Mouse (Mus musculus): Measurements from ENCODE around the gene Chrne. TPM values are rescaled to one million over a fixed set of nuclear protein-coding genes. Genes with fewer than 3 reads are reported as not detected.

The Chrne gene
- total RNA-seq (2021) = under 1 TPM in 1 of 2 experiments, not detected in 1; 0.63 TPM
- long read RNA-seq, experiment 1 = 0 reads
- long read RNA-seq, experiment 2 = 0 reads

DNA sequence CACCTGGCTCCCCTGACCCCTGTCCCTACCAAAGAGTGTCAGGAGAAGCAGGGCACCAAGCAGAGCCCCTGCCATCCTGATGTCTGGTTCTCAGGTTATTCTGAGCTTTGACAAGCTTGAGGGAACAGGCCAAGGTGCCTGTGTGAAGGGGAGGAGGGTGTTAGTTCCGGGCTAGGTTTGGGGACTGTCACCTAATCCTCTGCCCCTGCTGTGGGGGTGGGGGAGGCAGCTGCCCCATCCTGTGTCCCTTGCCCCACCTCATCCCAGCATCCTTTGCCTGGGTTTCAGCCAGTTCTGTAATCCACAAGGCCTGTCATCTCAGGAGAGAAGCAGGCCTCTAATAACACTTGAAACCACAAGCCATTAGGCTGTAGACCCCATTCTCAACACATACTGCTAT, at the start of gene Chrne:
TSS of gene Chrne (minus strand) at position 116 of the 400 bp plus-strand sequence.
- no peak for DNase-seq (ENCODE audit: low spot score in 2 of 2)

DNA sequence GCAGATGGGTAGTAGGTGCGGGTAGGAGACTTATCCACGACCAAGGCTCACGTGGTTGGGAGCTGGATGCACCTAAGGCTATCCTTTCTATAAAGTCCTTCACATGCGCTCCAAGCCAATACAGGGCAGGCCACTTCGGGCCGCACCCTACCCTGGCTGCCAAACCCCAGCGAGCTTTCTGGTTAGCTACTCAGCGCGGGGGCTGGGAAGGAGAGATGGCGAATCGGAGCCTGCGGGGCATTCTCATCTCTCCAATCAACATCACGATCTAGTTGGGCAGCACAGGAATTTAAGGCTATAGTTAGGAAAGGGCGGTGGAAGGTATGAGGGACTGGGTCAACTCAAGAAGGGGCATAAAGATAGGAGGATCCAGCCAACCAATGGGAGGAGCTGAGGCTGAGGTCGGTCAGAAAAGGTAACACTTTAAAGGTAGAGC, 49.3 kb upstream of the Chrne start:
- peak; percentile 65 to 84 for DNase-seq (ENCODE audit: low spot score in 2 of 2)

DNA sequence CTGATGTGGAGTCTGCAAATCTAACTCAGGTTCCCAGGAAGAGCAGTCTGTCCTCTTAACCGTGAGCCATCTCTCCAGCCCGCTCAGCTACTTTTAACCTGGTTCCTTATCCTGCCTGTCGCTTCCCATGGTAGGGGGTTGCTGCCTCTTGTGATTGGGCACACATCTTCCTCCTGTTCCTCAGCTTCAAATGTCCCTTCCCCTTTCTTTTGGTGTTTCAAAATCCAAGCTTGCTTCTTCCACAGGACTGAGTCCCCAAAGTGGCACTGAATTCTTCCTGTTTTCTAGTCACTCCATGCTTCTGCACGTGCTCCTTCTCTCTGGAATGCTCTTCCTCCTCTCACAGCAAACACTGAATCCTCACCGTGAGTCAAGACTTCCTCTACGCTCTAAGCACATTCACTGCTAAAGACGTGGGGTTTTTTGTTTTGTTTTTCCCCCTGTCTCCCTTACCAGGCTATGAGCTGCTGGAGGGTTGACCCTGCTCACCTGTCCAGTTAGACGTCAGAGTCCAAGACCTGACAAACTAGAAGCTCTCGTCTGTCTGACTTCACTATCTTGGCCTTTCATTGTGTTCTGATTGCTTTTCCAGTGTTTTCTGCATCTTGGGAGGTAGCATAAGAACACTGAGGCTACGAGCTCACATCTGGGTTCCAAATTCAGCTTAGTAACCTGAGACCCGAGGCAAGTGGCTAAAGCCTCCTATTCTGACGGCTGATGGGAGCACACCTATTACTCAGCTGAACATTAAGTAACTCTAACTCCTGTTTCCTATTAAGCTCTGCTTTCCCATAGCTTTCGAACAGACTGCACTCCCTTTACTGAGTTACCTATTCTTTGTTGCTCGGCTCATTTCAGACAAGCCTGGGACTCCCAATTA, 48.5 kb upstream of the Chrne start:
- no peak for DNase-seq (ENCODE audit: low spot score in 2 of 2)

DNA sequence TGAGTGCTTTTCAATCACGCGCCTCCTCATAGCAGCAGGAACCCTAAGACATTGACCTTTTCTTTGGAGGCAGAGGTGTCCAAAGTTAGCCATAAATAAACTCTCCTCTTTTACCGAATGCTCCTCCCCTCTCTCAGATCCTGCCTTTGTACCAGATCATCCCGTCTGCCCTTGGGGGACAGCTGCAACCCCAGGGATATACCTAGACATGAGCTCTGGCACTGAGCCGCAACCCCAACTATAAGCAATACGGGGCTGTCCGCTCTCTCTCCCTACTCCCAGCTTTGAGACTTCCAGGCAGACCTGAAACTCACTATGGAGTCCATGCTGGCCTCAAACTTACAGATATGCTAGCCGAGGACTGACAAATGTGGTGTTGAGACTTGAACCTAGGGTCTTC, 47.7 kb upstream of the Chrne start:
- no peak for DNase-seq (ENCODE audit: low spot score in 2 of 2)

DNA sequence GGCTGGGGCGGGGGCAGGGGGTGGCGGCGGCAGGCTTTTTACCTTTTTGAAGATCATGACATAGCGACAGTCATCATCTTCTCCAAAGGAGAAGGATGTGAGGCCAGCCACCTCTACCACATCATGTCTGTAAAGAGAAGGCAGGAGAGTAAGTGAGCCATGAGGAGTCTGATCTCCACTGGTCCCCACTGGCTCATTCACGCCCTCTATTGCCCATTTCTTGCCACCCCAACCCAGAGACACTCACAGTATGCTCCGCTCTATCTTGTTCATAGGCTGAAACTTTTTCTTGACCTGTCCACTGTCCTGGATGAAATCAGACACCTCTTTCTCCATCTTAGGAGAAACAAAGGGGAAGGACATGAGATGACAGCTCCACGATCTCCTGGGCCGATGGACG, 45.7 kb upstream of the Chrne start:
- DNase-seq (ENCODE audit: low spot score in 2 of 2) = no peak

DNA sequence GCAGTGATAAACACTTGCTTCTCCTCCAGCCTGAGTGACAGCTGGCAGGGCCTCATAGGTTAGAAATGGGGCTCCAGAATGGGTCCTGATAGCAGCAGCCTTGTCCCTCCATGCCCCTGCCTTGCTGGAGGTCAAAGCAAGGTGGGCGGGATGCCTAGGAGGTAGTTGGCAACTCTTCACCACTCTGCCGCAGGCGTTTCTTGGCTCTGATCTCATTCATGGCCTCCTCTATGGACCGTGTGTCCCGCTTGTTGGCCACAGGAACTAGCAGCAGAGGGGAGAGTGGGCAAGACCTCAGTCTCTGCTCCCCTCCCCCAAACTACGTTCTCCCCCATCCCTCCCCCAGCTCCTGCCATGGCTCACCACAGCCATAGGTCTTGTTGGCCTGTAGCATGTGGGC, 44.9 kb upstream of the Chrne start:
- no peak for DNase-seq (ENCODE audit: low spot score in 2 of 2)

DNA sequence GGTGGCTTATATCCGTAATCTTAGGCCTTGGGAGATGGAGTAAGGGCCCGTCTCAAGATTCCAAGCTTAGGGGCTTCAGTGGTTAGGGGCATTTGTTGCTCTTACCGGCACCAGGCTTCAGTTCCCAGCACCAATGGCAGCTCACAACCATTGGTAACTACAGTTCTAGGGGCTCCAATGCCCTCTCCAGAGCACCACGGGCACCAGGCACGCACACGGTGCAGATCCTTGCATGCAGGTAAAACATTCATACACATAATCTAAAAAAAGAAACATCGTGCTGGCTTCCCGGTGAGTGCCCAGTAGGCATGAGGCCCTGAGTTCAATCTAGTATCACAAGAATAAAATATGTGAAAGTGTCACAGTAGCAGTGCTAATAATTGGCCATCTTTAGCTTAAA, 44.1 kb upstream of the Chrne start:
- DNase-seq (ENCODE audit: low spot score in 2 of 2) = no peak

DNA sequence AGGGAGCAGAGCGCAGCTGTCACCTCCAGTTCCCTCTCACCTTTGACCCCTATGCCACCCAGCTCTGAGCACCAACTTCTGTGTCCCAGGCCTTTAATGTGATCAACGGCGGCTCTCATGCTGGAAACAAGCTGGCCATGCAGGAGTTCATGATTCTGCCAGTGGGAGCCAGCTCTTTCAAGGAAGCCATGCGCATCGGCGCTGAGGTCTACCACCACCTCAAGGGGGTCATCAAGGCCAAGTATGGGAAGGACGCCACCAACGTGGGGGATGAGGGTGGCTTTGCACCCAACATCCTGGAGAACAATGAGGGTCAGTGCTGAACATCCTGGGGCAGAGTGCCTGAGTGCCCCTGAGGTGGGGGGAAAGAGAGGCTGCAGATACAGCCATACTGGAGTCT, 41.6 kb upstream of the Chrne start:
- no peak for DNase-seq (ENCODE audit: low spot score in 2 of 2)

DNA sequence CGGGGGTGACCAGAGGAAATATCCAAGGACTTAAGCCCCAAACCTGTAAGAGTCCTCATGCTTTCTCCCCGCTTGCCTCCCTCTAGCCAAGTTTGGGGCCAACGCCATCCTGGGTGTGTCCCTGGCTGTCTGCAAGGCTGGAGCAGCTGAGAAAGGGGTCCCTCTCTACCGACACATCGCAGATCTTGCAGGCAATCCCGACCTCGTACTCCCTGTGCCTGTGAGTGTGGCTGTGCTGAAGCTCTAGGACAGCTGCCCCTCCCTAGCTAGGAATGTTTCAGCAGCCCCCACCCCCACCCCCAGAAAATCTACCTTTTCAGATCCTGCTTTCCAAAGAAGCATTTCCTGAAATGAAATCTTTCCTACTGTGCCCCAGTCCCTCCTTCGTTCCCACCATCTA, 39.9 kb upstream of the Chrne start:
- no peak for DNase-seq (ENCODE audit: low spot score in 2 of 2)

DNA sequence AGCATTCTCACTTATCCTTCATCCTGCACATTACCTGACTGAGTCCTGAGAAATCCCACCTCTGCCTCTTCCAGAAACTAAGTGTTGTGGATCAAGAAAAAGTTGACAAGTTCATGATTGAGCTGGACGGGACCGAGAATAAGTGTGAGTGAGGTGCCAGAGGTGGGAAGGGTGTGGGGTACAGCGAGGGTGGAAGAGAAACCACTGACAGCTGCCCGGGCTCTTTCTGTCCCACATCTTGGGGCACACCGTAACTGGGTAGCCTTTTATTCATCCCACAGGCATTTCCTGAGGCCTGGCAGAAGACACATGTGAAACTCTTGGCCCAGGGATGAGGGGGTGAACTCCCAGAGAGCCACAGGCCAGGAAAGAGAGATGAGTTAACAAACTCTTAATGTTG, 39.5 kb upstream of the Chrne start:
- no peak for DNase-seq (ENCODE audit: low spot score in 2 of 2)

DNA sequence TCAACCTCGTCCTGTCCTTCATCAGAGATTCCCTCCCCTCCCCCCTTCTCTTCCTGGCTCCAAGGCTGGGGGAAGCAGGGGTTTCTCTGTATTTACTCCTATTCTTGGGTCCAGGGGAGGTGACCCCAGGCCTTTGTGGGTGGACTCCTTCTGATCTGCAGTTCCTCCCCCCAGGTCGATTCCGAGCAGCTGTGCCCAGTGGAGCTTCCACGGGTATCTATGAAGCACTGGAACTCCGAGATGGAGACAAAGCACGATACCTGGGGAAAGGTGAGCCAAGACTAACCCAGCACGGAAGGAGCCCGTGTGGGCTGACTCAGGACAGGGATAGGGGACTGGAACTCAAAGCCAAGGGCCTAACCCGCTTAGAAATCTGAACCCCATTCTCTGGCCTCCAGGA, 39.0 kb upstream of the Chrne start:
- no peak for DNase-seq (ENCODE audit: low spot score in 2 of 2)

DNA sequence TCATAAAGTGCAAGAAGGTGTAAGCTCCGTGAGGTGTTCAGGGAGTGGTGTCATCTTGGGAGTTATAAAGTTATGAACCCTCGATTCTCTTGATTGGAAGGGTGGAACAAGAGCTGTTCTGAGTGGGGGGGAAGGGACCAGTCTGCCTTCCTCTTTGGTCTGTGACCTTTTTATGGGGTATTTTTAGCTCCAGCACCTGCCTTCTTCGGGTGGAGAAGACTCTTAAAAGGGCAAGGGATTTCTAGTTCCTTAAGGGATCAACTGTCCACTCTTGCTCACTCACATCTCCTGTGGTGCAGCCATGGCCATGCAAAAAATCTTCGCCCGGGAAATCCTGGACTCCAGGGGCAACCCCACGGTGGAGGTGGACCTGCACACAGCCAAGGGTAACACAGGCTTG, 38.6 kb upstream of the Chrne start:
- DNase-seq (ENCODE audit: low spot score in 2 of 2) = no peak

DNA sequence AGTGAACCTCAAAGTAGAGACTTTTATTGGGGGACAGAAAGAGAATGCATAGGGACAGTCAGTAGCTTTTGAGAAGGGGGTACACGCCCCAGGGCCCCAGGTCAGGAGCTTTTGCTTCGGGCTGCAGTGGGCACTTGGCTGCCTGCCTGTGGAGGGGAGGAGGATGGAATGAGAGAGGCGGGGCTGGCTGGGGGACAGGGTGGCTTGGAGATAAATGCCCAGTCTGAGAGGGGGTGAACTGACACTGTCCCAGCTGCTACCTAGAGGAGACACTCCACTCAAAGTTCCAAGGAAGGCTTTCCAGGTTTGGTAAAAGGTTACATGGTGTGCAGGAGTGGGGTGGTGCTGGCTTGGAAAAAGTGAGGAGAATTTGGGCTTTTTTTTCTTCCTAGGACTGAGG, 37.9 kb upstream of the Chrne start, which contains the start of gene Eno3:
TSS of gene Eno3 (plus strand) at position 239 of the 400 bp plus-strand sequence.
- DNase-seq (ENCODE audit: low spot score in 2 of 2) = no peak

DNA sequence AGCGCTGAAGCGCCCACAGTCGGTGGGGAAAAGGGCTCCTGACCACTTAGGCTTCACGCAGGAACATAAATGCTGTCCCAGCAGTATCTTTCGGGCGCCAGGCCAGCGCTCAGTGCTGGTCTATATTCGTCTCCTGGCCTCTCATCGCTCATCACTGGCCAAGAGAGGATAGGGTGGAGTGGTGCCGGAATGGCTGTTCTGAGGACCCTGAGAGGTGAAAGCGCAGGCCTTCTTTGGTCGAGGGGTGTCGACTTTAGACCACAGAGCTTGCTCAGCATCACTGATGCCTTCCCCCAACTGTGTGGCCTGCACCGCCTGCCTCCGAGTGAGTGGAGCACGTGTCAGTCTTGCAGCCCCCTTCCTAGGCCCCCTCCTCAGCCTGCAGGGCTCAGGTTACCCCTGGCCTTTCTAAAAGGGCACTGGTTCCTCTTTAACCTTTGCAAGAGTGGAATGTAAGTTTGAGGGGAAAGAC, 37.5 kb upstream of the Chrne start:
- DNase-seq (ENCODE audit: low spot score in 2 of 2) = no peak

DNA sequence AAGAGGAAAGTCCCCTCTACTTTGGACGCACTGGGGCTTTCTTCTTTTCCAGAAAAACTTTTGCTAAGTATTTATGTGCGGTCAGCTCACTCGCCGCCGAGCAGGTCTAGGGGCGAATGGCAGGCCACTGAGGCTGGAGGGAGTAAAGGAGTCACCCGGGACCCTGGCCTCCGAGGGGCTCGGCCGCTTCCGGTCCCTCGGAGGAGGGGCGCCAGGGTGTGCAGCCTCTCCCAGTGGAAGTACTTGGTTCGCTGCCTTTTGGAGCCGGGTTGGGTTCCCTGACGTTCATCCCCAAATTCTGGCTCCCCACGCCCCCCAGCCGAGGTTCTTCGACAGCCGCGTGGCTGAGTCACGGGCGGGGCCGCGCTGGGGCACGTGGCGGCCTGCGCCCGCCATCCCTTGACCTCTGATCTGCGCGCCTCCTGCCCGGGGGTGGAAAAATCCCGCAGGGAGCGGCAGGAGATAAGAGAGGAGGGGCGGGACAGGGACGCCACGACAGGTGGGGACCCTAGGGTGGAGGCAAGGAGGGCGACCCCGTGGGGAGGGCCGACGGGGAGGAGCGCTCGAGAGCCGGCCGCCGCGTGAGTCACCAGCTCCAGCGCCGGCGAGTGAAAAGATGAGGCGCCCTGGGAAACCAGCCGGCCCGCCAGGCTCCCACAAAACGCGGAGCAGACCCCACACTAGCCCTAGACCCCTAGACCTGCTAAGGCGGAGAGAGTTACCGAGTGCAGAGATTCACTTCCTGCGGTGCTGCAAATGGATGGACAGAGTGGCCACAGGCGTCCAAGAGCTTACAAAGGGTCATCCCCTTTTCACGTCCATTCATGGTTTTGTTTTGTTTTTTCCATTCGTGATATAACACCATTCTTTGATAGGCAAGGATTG, 36.8 kb upstream of the Chrne start:
- DNase-seq (ENCODE audit: low spot score in 2 of 2) = no peak

DNA sequence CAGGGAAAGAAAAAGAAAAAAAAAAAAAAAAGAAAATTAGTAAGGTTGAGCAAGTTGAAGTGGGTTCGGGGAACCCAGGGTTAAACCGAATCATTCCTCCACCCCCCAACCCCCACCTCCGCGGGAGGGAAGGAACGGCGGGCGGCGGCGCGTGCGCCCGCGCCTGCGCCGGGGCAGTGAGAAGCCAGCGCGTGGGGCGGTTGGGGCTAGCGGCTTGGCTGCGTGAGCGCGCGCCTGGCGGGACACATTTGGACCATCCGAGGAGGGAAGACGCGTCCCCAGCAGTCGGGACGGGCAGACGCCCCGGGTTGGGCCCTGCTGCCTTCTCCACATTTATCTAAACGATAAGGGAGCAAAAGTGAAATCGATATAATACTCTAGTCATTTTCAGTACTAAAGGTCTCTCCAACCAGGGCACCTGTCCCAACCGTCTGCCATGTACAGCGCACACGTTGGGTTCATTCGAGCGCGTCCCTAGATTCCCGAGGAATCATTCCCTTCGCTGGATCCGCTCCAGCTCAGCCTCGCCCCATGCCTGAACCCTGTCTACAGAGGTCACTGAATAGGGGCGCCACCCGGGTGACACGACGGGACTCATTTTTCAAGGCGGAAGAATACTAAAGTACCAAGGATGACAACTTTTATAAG, 36.0 kb upstream of the Chrne start:
- peak; percentile 68 to 80 for DNase-seq (ENCODE audit: low spot score in 2 of 2)

DNA sequence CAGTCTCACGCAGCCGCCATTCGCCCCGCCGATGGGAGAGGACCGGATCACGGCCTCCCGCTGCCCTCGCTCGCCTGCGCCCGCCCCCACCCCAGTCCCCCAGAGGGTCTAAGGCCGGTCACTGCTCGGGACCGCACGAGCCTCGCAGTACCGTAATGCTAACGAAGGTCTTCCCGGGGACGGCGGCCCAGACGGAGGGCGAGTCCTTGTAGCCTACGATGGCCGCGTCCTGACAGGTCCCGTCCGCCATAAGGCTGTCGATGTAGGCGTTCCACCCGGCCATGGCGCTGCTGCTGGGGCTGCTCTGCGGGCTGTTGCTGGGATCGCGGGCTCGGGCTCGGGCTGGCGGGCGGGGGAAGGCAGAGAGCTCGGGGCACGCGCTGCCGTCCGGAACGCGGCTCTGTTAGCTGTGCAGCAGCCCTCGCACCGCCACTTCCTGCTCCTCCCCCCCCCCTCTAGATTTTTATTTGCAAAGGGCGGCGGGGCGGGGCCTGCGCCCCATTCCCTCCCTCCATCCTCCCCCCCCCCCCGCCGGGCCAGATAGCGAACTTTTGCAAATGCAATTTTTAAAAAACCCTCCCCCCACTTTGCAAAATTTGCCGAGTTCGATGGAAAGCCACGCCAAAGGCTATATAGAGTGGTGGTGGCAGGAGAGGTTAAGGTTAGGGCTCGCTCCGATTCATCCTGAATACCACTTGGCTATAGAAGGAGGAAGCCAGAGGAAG, 35.3 kb upstream of the Chrne start, which contains the start of gene Pfn1:
TSS of gene Pfn1 (minus strand) at position 447 of the 725 bp plus-strand sequence.
- peak; percentile 63 to 68 for DNase-seq (ENCODE audit: low spot score in 2 of 2)

DNA sequence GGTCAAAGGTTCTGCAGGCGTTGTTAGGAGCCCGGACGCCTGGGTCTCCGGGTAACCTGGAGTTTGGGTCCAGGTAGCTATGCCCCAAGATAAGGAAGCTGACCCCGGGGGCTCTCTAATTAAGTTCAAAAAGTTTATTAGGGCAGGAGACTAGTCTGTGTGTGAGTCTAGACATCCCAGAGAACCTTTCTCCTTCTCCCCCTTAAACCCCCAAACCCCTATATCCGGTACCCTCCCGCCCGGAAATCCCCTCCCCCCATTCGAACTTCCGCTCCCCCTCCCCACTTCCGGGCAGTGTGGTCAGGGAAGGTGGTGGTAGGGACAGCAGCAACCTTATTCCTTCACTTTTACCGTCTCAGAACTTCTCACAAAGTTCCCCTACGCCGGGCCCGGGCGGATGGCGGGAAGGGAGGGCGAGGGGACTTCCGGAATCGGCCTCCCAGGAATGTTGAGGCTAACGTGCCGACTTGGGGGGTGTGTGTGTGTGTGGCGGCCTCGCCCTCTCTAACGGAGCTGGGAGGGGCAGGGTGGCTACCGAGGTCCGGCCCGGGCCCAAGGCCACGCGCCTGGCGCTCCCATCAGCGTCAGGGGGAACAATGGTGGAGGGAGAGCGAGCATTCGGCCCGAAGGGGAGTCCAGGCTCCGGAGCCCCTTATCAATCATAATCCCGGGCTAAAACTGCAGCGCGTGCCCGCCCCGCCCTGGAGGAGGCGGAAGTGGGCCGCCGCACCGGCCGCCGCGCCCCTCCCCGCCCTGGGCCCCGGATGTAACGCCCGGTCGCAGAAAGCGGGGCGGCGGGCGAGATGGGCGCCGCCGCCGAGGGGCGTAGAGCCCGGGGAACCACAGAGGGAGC, 34.6 kb upstream of the Chrne start:
- DNase-seq (ENCODE audit: low spot score in 2 of 2) = peak; percentile 51 to 54

DNA sequence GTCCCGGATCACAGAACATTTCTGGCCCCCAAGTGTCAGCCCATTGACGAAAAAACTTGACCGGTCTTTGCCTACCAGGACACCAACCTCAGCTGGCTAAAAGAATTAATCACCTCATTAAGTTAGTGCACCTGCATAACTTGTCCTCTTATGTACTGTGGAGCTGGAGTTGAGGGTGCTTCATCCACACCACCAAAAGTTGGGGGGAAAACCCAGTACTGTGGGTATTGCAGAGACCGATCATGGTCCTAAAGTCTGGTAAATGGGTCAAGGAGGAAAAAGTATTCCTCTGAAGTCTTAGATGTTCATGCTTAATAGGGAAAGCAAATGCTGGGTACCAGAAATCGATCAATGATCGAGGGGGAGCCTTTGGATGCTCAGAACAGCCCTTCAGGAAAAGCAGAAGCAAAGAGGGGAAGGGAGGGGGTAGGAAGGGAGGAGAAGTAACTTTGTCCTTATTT, 33.9 kb upstream of the Chrne start:
- no peak for DNase-seq (ENCODE audit: low spot score in 2 of 2)

Measured in left cerebral cortex, adult 18-20 months (tissue).